Mouse (Mus musculus) stomach, embryonic 16.5 days (tissue): ENCODE measurements at regions not wholly inside any gene's neighbourhood (a gene's known extent, or its start where the extent isn't known, plus 50 kb on each side); places are given as distances from the start of the nearest gene placed in this dataset.
A peak's percentile ranks its signal among the peaks of the same experiment; 100 is the strongest.
"Not testable (repeated sequence)": the region's sequence is repeated elsewhere in the genome, so short reads cannot be mapped to it uniquely, and the experiment has no call there.

ENCODE experiments used
- ATAC-seq: fragments of 200-750 bp; cut with Nextera tagmentation; 2 replicates; pipeline ENCODE4 v1.8.0; 2017; ENCODE audit warnings: moderate number of reproducible peaks, moderate TSS enrichment; ENCODE audit not compliant: insufficient read depth, low FRiP score
- H3K27ac ChIP-seq: fragments of 300-500 bp; sonication (generic); 2 replicates; pipeline ENCODE4 v1.5.1; 2014; ENCODE audit warnings: low read length
- H3K27me3 ChIP-seq: fragments of 300-500 bp; sonication (generic); 2 replicates; pipeline ENCODE4 v1.6.1; 2014; ENCODE audit warnings: low read length, control low read depth, mixed read lengths; ENCODE audit not compliant: control insufficient read depth, insufficient read depth
- H3K36me3 ChIP-seq: fragments of 300-500 bp; sonication (generic); 2 replicates; pipeline ENCODE4 v1.6.1; 2014; ENCODE audit warnings: low read length; ENCODE audit not compliant: control insufficient read depth, insufficient read depth
- H3K4me1 ChIP-seq: fragments of 300-500 bp; sonication (generic); 2 replicates; pipeline ENCODE4 v1.6.1; 2014; ENCODE audit warnings: low read length, control low read depth, mixed read lengths; ENCODE audit not compliant: control insufficient read depth, insufficient read depth
- H3K4me2 ChIP-seq: fragments of 300-500 bp; sonication (generic); 2 replicates; pipeline ENCODE4 v1.6.1; 2014; ENCODE audit warnings: low read depth, low read length, mixed read lengths
- H3K4me3 ChIP-seq: fragments of 300-500 bp; sonication (generic); replicated peaks from 2 replicates; pipeline ENCODE4 v1.5.1; 2014; ENCODE audit warnings: mild to moderate bottlenecking, low read length
- H3K9ac ChIP-seq: fragments of 300-500 bp; sonication (generic); 2 replicates; pipeline ENCODE4 v1.6.1; 2014; ENCODE audit warnings: low read length
- H3K9me3 ChIP-seq: fragments of 300-500 bp; sonication (generic); replicated peaks from 2 replicates; pipeline ENCODE4 v1.6.1; 2016; ENCODE audit warnings: low read length, control low read depth; ENCODE audit not compliant: control insufficient read depth
- WGBS: fragments of 180-500 bp; shearing (Covaris S2); extraction: QIAGEN DNeasy Blood & Tissue Kit; methylation state at CpG from one replicate; pipeline ENCODE4 v1.1.7; 2014; 5-methylcytosine and 5-hydroxymethylcytosine counted together

- 89% methylated on average over 4 of the region's 4 CpGs for WGBS
- ATAC-seq, result no peak
- Histone ChIP-seq H3K4me3 (no peak overlapping the region), H3K36me3 (no peaks in the 10 kb centered on the region), H3K4me2 (no peak overlapping the region), H3K9me3 (no peaks in the 10 kb centered on the region), H3K4me1 (no peaks in the 10 kb centered on the region), H3K27ac (no peak overlapping the region), H3K27me3 (no peaks in the 10 kb centered on the region), H3K9ac (no peak overlapping the region)
Measured at GRCm38 (mm10) chr13:75295818-75296217, 206.2 kb downstream of the Pcsk1 start.

GRCm38 (mm10) chr13:75319780-75320179, 230.2 kb downstream of the Pcsk1 start:
- H3K9me3 ChIP-seq, result no peaks in the 10 kb centered on the region
- H3K4me3 ChIP-seq, result no peak overlapping the region
- H3K4me2 ChIP-seq, result no peak overlapping the region
- no peaks in the 10 kb centered on the region for H3K4me1 ChIP-seq
- H3K27ac ChIP-seq, result no peak overlapping the region
- ATAC-seq, result no peak
- no peaks in the 10 kb centered on the region for H3K27me3 ChIP-seq
- no peak overlapping the region for H3K9ac ChIP-seq
- H3K36me3 ChIP-seq, result no peaks in the 10 kb centered on the region

GRCm38 (mm10) chr13:75320239-75320638, 230.6 kb downstream of the Pcsk1 start:
- Histone ChIP-seq H3K9me3 (no peaks in the 10 kb centered on the region), H3K27me3 (no peaks in the 10 kb centered on the region), H3K4me2 (no peak overlapping the region), H3K9ac (no peak overlapping the region), H3K4me3 (no peak overlapping the region), H3K36me3 (no peaks in the 10 kb centered on the region), H3K27ac (no peak overlapping the region), H3K4me1 (no peaks in the 10 kb centered on the region)
- no peak for ATAC-seq
- WGBS, result 21% methylated on average over 1 of the region's 1 CpGs

GRCm38 (mm10) chr13:75337054-75337453, 247.4 kb downstream of the Pcsk1 start:
- Histone ChIP-seq H3K9ac (no peak overlapping the region), H3K4me2 (no peak overlapping the region), H3K4me1 (no peaks in the 10 kb centered on the region), H3K27ac (peak overlapping the region; percentile 49; the same call in 1 of the 2 replicates), H3K36me3 (no peaks in the 10 kb centered on the region), H3K27me3 (no peaks in the 10 kb centered on the region), H3K4me3 (no peak overlapping the region), H3K9me3 (no peaks in the 10 kb centered on the region)
- ATAC-seq, result peak; percentile 82
- WGBS, result 60% methylated on average over 5 of the region's 5 CpGs

GRCm38 (mm10) chr13:75343422-75343821, 253.8 kb downstream of the Pcsk1 start:
- ATAC-seq, result no peak
- WGBS, result 67% methylated on average over 7 of the region's 7 CpGs

GRCm38 (mm10) chr13:75366723-75367426, 277.2 kb downstream of the Pcsk1 start:
- H3K4me3 ChIP-seq, result no peak overlapping the region
- H3K9ac ChIP-seq, result no peak overlapping the region
- H3K9me3 ChIP-seq, result no peaks in the 10 kb centered on the region
- 81% methylated on average over 3 of the region's 3 CpGs for WGBS
- no peaks in the 10 kb centered on the region for H3K4me1 ChIP-seq
- no peak for ATAC-seq
- H3K36me3 ChIP-seq, result no peaks in the 10 kb centered on the region
- H3K27me3 ChIP-seq, result no peaks in the 10 kb centered on the region
- H3K27ac ChIP-seq, result no peak overlapping the region
- H3K4me2 ChIP-seq, result no peak overlapping the region

More at GRCm38 (mm10) chr13:75343422-75343821, 253.8 kb downstream of the Pcsk1 start:
- Histone ChIP-seq H3K27ac (no peak overlapping the region), H3K9ac (no peak overlapping the region), H3K27me3 (no peaks in the 10 kb centered on the region), H3K36me3 (no peaks in the 10 kb centered on the region), H3K4me3 (no peak overlapping the region), H3K9me3 (no peaks in the 10 kb centered on the region), H3K4me1 (no peaks in the 10 kb centered on the region), H3K4me2 (no peak overlapping the region)

GRCm38 (mm10) chr13:75368249-75368800, 278.7 kb downstream of the Pcsk1 start:
- H3K4me2 ChIP-seq, result no peak overlapping the region
- H3K36me3 ChIP-seq, result no peaks in the 10 kb centered on the region
- 65% methylated on average over 7 of the region's 7 CpGs for WGBS
- no peaks in the 10 kb centered on the region for H3K9me3 ChIP-seq
- H3K27me3 ChIP-seq, result no peaks in the 10 kb centered on the region
- H3K4me1 ChIP-seq, result no peaks in the 10 kb centered on the region
- H3K4me3 ChIP-seq, result no peak overlapping the region
- ATAC-seq, result no peak
- H3K9ac ChIP-seq, result no peak overlapping the region
- no peak overlapping the region for H3K27ac ChIP-seq

- H3K4me1 ChIP-seq, ATAC-seq, H3K36me3 ChIP-seq, H3K4me3 ChIP-seq, H3K4me2 ChIP-seq, H3K27me3 ChIP-seq, H3K9ac ChIP-seq, H3K27ac ChIP-seq, H3K9me3 ChIP-seq: not testable (repeated sequence)
- WGBS, result 81% methylated on average over 3 of the region's 3 CpGs
Measured at GRCm38 (mm10) chr13:75377100-75377499, 287.5 kb downstream of the Pcsk1 start.

GRCm38 (mm10) chr13:75377717-75378116, 288.1 kb downstream of the Pcsk1 start:
- Histone ChIP-seq H3K27me3 (no peaks in the 10 kb centered on the region), H3K9me3 (no peaks in the 10 kb centered on the region), H3K36me3 (no peaks in the 10 kb centered on the region), H3K27ac (no peak overlapping the region), H3K4me1 (no peaks in the 10 kb centered on the region), H3K9ac (no peak overlapping the region), H3K4me3 (no peak overlapping the region), H3K4me2 (no peak overlapping the region)
- no peak for ATAC-seq
- WGBS, result 77% methylated on average over 1 of the region's 1 CpGs
